Mouse (Mus musculus) lung, embryonic 15.5 days (tissue): ENCODE measurements around the gene Prkn. TPM values are rescaled to one million over a fixed set of nuclear protein-coding genes. Genes with fewer than 3 reads are reported as not detected.

ENCODE experiments used
- ATAC-seq: fragments of 200-750 bp; cut with Nextera tagmentation; 2 replicates; pipeline ENCODE4 v1.8.0; 2017; ENCODE audit warnings: moderate number of reproducible peaks, borderline replicate concordance; ENCODE audit not compliant: low FRiP score, low TSS enrichment; ENCODE audit errors: extremely low read depth
- H3K27ac ChIP-seq: fragments of 300-500 bp; sonication (generic); 2 replicates; pipeline ENCODE4 v1.5.1; 2015; ENCODE audit warnings: moderate library complexity, mild to moderate bottlenecking, inconsistent platforms
- H3K27me3 ChIP-seq: fragments of 300-500 bp; sonication (generic); 2 replicates; pipeline ENCODE4 v1.6.1; 2015; ENCODE audit warnings: inconsistent platforms
- H3K36me3 ChIP-seq: fragments of 300-500 bp; sonication (generic); 2 replicates; pipeline ENCODE4 v1.6.1; 2015; ENCODE audit warnings: inconsistent platforms
- H3K4me1 ChIP-seq: fragments of 300-500 bp; sonication (generic); 2 replicates; pipeline ENCODE4 v1.6.1; 2015; ENCODE audit warnings: inconsistent platforms
- H3K4me2 ChIP-seq: fragments of 300-500 bp; sonication (generic); 2 replicates; pipeline ENCODE4 v1.6.1; 2015; ENCODE audit warnings: inconsistent platforms, mild to moderate bottlenecking, moderate library complexity
- H3K4me3 ChIP-seq: fragments of 300-500 bp; sonication (generic); 2 replicates; pipeline ENCODE4 v1.5.1; 2015; ENCODE audit warnings: mild to moderate bottlenecking, inconsistent platforms
- H3K9ac ChIP-seq: fragments of 300-500 bp; sonication (generic); 2 replicates; pipeline ENCODE4 v1.6.1; 2015; ENCODE audit warnings: inconsistent platforms
- H3K9me3 ChIP-seq: fragments of 300-500 bp; sonication (generic); 2 replicates; pipeline ENCODE4 v1.6.1; 2016; ENCODE audit warnings: inconsistent platforms
- WGBS: fragments of 180-500 bp; shearing (Covaris S2); methylation state at CpG from one replicate; pipeline ENCODE4 v1.1.7; 2015; 5-methylcytosine and 5-hydroxymethylcytosine counted together
- polyA plus RNA-seq: library from polyadenylated mRNA; unstranded; fragments of >200 nt; fragmentation: Nextera tagmentation; extraction: Ambion mirVana; gene quantifications from 2 replicates; pipeline ENCODE4 v1.2.1, GENCODE M21; 2015

The Prkn gene
- polyA plus RNA-seq, 1 experiment from 2014 or later: 0.90 TPM

- Histone ChIP-seq H3K9ac (no peak overlapping the region), H3K9me3 (no peaks in the 10 kb centered on the region), H3K27me3 (no peaks in the 10 kb centered on the region), H3K4me2 (no peak overlapping the region), H3K4me3 (no peak overlapping the region), H3K27ac (no peak overlapping the region), H3K36me3 (no peaks in the 10 kb centered on the region), H3K4me1 (no peaks in the 10 kb centered on the region)
- WGBS: 74% methylated on average over 8 of the region's 8 CpGs
- ATAC-seq: no peak
Measured at GRCm38 (mm10) chr17:11570392-11570791, 730.2 kb downstream of the Prkn start.

GRCm38 (mm10) chr17:11573666-11574065, 733.5 kb downstream of the Prkn start:
- no peaks in the 10 kb centered on the region for H3K4me1 ChIP-seq
- no peaks in the 10 kb centered on the region for H3K9me3 ChIP-seq
- H3K36me3 ChIP-seq: no peaks in the 10 kb centered on the region
- H3K9ac ChIP-seq: no peak overlapping the region
- no peaks in the 10 kb centered on the region for H3K27me3 ChIP-seq
- H3K27ac ChIP-seq: no peak overlapping the region
- no peak for ATAC-seq
- WGBS: 88% methylated on average over 9 of the region's 9 CpGs
- H3K4me2 ChIP-seq: no peak overlapping the region
- no peak overlapping the region for H3K4me3 ChIP-seq

- Histone ChIP-seq H3K36me3 (no peaks in the 10 kb centered on the region), H3K9ac (no peak overlapping the region), H3K4me2 (no peak overlapping the region), H3K27ac (no peak overlapping the region), H3K4me3 (no peak overlapping the region), H3K4me1 (no peaks in the 10 kb centered on the region), H3K9me3 (no peaks in the 10 kb centered on the region), H3K27me3 (no peaks in the 10 kb centered on the region)
- 81% methylated on average over 4 of the region's 4 CpGs for WGBS
- ATAC-seq: no peak
Measured at GRCm38 (mm10) chr17:11585491-11585890, 745.3 kb downstream of the Prkn start.

DNA sequence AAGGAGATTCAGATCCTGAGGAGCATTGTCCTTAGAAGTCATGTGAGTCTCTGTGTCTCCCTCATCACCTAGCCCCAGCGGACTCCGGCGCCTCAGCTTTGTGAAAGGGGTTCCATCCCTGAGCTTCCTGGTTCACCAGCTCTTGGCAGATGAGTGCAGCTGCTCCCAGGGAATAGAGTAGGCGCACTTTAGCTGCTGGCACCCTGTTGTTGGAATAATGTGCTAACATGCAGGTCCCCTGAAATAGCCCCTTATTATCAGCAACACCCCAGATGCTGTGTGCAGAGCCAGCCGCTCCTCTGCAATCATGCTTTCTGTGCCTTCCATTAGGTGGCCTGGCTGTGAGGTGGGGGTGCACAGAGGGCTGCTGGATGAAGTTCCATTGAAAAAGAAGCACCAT, 767.7 kb downstream of the Prkn start:
- ATAC-seq: no peak
- Histone ChIP-seq H3K36me3 (no peaks in the 10 kb centered on the region), H3K9ac (no peak overlapping the region), H3K4me3 (no peak overlapping the region), H3K27ac (no peak overlapping the region), H3K27me3 (peaks cover 15% of the 10 kb centered on the region; the same call in 1 of the 2 replicates), H3K9me3 (no peaks in the 10 kb centered on the region), H3K4me1 (no peaks in the 10 kb centered on the region), H3K4me2 (no peak overlapping the region)
- 91% methylated on average over 5 of the region's 5 CpGs for WGBS

- no peak overlapping the region for H3K9ac ChIP-seq
- H3K36me3 ChIP-seq: no peaks in the 10 kb centered on the region
- H3K27me3 ChIP-seq: peaks cover 15% of the 10 kb centered on the region; the same call in 1 of the 2 replicates
- no peak for ATAC-seq
- 0 out of 2 replicates have a peak, but pooled peaks cover 4% of the 10 kb centered on the region for H3K4me1 ChIP-seq
- 8% methylated on average over 7 of the region's 7 CpGs for WGBS
- no peak overlapping the region for H3K4me2 ChIP-seq
- no peak overlapping the region for H3K27ac ChIP-seq
- H3K9me3 ChIP-seq: no peaks in the 10 kb centered on the region
- H3K4me3 ChIP-seq: no peak overlapping the region
Measured at GRCm38 (mm10) chr17:11611459-11611858, 771.3 kb downstream of the Prkn start.

DNA sequence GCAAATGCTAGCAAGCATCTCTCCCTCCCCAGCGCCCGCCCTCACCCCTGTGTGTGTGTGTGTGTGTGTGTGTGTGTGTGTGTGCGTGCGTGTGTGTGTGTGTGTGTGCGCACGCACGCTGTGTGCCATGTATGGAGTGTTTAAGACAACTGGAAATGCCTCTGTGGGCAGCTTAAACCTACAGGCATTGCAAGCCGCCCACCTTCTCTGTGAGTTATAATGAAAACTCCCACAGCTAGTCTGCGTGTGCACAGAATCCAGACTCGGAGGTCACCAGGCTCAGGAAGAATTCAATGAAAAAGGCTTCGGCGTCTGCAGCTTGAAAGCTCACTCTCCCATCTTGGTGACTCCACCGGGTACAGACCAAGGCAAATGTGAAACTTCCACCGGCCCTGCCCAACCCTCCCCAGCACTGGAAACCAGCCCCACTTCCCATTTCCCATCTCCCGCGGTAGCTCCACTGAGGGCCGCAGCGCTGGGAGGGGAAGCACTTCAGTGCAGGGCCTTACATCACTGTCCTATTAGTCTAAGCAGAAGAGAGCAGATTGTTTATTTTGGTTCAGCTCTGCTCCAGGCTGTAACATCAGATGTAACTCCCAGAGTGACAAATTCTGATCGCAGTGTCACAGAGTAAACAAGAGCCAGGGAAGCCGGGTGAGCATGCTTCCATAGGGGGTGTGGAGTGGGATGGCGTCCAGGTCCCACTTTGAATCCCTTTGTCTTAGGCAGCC, 772.8 kb downstream of the Prkn start:
- 35% methylated on average over 21 of the region's 21 CpGs for WGBS
- H3K9ac ChIP-seq: no peak overlapping the region
- 0 out of 2 replicates have a peak, but pooled peaks cover 4% of the 10 kb centered on the region for H3K4me1 ChIP-seq
- peak overlapping the region; percentile 34 for H3K4me2 ChIP-seq
- H3K27me3 ChIP-seq: peaks cover 15% of the 10 kb centered on the region; the same call in 1 of the 2 replicates
- no peaks in the 10 kb centered on the region for H3K9me3 ChIP-seq
- no peak overlapping the region for H3K27ac ChIP-seq
- no peak overlapping the region for H3K4me3 ChIP-seq
- ATAC-seq: peak; percentile 82; the same call in 1 of the 2 replicates
- no peaks in the 10 kb centered on the region for H3K36me3 ChIP-seq

DNA sequence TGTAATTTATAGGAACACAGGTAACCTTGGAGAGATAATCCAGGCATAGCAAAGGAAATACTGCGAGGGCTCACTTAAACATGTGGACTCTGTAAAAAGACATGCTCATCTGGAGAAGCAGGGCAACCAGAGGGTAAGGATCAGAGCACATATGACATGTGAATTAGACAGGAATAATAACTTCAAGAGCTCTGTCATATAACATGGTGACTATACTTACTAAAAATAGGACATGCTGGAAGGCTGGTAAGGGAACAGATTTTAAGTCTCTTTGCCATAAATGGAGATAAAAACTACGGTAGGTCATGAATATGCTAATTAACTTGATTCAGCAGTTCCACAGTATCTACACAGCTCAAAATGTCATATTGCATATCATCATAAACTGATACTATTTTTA, 777.4 kb downstream of the Prkn start:
- Histone ChIP-seq H3K9me3 (no peaks in the 10 kb centered on the region), H3K4me3 (no peak overlapping the region), H3K27ac (no peak overlapping the region), H3K9ac (no peak overlapping the region), H3K4me2 (no peak overlapping the region), H3K27me3 (no peaks in the 10 kb centered on the region), H3K36me3 (no peaks in the 10 kb centered on the region), H3K4me1 (0 out of 2 replicates have a peak, but pooled peaks cover 4% of the 10 kb centered on the region)
- ATAC-seq: no peak
- WGBS: 66% methylated on average over 2 of the region's 2 CpGs

- Histone ChIP-seq H3K4me2 (no peak overlapping the region), H3K27ac (no peak overlapping the region), H3K9ac (no peak overlapping the region), H3K27me3 (no peaks in the 10 kb centered on the region), H3K9me3 (no peaks in the 10 kb centered on the region), H3K4me3 (no peak overlapping the region), H3K4me1 (no peaks in the 10 kb centered on the region), H3K36me3 (no peaks in the 10 kb centered on the region)
- no peak for ATAC-seq
- WGBS: 77% methylated on average over 8 of the region's 8 CpGs
Measured at GRCm38 (mm10) chr17:11618886-11619590, 778.9 kb downstream of the Prkn start.

- no peak for ATAC-seq
- H3K4me1 ChIP-seq: no peaks in the 10 kb centered on the region
- 46% methylated on average over 3 of the region's 3 CpGs for WGBS
- H3K36me3 ChIP-seq: no peaks in the 10 kb centered on the region
- H3K9me3 ChIP-seq: no peaks in the 10 kb centered on the region
- no peak overlapping the region for H3K27ac ChIP-seq
- no peaks in the 10 kb centered on the region for H3K27me3 ChIP-seq
- no peak overlapping the region for H3K4me2 ChIP-seq
- H3K4me3 ChIP-seq: no peak overlapping the region
- H3K9ac ChIP-seq: no peak overlapping the region
Measured at GRCm38 (mm10) chr17:11620770-11621169, 780.6 kb downstream of the Prkn start.

DNA sequence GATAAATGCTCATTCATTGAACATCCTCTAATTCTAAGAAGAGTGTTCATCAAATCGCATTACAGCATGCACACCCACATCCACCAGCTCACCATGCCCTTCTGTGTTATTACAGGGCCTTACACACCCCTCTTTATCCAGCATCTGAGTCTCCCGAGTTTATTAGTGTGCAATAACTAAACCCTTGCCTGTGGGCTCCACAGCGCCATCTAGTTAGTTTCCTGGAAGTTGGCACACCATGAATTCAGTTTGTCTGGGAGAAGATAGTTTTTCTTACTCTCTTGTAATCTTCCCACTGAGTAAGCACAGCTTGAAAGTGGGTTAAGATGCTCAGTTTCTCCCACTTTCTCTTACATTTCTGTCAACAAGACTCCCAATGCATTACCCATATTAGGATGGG, 781.3 kb downstream of the Prkn start:
- Histone ChIP-seq H3K9me3 (no peaks in the 10 kb centered on the region), H3K9ac (no peak overlapping the region), H3K4me3 (no peak overlapping the region), H3K4me1 (no peaks in the 10 kb centered on the region), H3K4me2 (no peak overlapping the region), H3K27ac (no peak overlapping the region), H3K27me3 (no peaks in the 10 kb centered on the region), H3K36me3 (no peaks in the 10 kb centered on the region)
- ATAC-seq: no peak
- 51% methylated on average over 3 of the region's 3 CpGs for WGBS

DNA sequence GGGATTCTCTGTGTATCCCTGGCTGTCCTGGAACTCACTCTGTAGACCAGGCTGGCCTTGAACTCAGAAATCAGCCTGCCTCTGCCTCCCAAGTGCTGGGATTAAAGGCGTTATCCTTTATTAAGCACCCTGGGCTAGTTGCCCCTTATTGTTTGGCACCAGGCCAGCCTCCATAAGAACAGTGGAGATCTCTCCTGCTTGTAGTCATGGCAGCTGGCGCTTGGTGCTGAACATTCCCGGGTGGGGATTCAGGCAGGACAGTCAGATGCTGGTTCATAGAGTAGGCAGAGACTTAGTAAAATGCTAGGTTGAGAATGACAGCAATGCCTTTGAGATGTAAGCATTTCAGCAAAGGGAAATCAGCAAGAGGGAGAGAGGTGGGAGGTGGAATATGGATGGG, 786.1 kb downstream of the Prkn start:
- no peak for ATAC-seq
- 86% methylated on average over 3 of the region's 3 CpGs for WGBS
- H3K9me3 ChIP-seq: no peaks in the 10 kb centered on the region

DNA sequence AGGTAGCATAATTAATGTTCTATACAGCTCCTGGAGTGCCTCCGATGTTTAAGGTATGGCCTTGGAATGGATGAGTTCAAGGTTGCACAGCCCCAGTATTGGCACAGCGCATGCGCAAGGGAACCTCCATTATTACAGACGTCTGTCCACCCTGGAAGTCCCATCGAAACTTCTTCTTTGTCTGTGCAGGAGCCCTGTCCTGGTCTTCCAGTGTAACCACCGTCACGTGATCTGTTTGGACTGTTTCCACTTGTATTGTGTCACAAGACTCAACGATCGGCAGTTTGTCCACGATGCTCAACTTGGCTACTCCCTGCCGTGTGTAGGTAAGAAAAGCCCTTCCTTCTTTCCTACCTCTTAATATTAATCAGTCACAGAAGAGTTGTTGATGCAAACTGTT, 794.9 kb downstream of the Prkn start:
- Histone ChIP-seq H3K27ac (no peak overlapping the region), H3K4me2 (no peak overlapping the region), H3K4me1 (no peaks in the 10 kb centered on the region), H3K4me3 (no peak overlapping the region), H3K36me3 (no peaks in the 10 kb centered on the region), H3K9ac (no peak overlapping the region), H3K9me3 (peaks cover 3% of the 10 kb centered on the region; the same call in 1 of the 2 replicates), H3K27me3 (no peaks in the 10 kb centered on the region)
- 88% methylated on average over 11 of the region's 11 CpGs for WGBS
- no peak for ATAC-seq

More for the DNA sequence above, 786.1 kb downstream of the Prkn start:
- H3K4me1 ChIP-seq: no peaks in the 10 kb centered on the region
- no peak overlapping the region for H3K4me2 ChIP-seq
- H3K27ac ChIP-seq: no peak overlapping the region
- H3K9ac ChIP-seq: no peak overlapping the region
- no peak overlapping the region for H3K4me3 ChIP-seq
- H3K36me3 ChIP-seq: no peaks in the 10 kb centered on the region
- H3K27me3 ChIP-seq: no peaks in the 10 kb centered on the region
